Mouse (Mus musculus): ENCODE data around the gene Polr1d.

Polr1d gene

DNA sequence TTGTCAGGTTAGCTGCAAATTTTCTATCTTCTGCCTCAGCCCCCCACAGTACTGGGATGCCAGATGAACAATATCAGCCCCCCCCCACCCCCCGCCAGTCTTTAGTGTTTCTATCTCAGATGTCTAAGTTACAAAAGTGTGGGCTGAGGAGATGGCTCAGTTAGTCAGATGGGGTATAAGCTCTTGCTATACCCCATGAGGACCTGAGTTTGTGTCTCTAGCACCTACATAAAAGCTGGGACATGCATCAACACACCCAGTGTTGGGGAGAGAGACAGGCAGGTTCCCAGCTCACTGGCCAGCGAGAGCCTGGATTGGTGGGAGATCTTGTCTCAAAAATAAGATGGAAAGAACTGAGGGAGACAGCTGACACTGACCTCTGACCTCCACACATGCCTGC, 52.6 kb downstream of the Polr1d start:
- in situ Hi-C loops (cut with MboI, MseI) = loop anchor here in 1 of 2 experiments (5.0 to 10.0 kb wide), 2 partner anchors 98 to 445 kb away; no protein-coding TSS in a partner anchor

- in situ Hi-C loops (cut with MboI, MseI) = loop anchor here in 1 of 2 experiments (10.0 kb wide), 1 partner anchor 1107 kb away; no protein-coding TSS in a partner anchor
These were observed 55.1 kb downstream of the Polr1d start for GRCm38 (mm10) chr5:147131912-147132311.

DNA sequence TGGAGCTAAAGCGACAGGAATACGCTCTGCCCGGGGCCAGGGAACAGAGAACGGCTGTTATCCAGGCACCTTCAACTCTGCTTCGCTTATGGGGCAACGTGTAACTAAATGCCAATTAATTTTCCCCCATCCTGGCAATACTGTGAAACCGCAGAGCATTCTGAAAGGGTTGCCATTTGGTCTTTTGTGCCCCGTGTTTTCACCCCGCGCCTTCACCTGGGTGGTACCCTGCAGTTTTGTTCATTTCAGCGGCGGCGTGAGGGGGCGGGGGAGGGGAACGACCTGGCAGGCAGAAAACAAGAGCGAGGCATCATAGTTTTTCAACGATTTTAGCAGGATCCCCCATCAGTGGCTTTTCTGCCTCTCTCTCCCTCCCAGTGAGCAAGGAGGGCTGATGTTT, 56.8 kb downstream of the Polr1d start:
- in situ Hi-C loops (cut with MboI, MseI) = loop anchor here in 1 of 2 experiments (10.0 kb wide), 1 partner anchor 1109 kb away; no protein-coding TSS in a partner anchor

DNA sequence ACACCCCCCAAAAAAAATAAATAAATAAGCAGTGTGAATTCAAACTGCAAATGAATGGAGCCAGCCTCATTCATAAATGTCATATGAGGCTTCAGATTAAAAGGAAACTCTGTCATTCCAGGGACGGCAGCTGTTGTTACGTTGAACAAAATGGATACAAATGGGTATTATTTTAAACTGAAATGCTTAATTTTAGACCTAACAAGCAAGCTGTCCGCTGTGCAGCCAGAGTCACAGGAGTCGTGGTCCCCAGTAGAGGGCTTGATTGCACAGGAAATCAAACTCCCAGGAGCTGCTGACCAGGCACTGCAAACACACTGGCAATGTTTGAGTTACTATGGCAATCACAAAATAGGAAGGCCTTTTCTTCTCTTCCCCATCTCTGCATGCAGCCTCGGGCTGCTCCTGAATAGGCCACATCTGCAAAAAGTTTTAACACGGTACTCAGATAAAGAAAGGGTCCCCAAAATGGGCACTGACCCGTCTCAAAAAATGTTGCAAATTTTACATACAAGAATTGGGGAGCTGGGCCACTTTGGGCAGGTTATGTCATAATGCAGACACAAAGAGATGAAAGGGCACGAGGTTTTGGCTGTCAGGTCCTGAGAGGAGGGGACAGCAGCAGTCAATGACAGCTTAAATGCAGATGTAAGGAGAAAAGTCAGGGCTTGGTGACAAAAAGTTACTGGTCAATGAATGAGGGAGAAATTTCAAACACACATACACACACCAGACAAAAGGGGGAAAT, 57.7 kb downstream of the Polr1d start:
- in situ Hi-C loops (cut with MboI, MseI) = loop anchor here in 1 of 2 experiments (10.0 kb wide), 1 partner anchor 1110 kb away; no protein-coding TSS in a partner anchor

DNA sequence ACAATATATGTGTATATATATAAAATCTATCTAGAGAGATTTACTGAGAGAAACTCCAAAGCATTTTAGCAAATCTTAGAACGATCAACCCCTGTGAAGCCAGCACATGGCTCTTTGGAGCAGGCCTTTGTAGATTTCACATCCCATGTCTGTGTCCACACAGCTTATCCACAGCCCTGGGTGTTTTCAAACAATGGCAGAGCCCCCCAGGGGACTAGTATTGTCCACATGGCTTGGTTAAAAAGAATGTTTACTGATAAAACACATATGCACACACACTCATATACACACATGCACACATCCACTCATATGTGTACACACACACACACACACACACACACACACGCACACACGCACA, 58.2 kb downstream of the Polr1d start:
- in situ Hi-C loops (cut with MboI, MseI) = loop anchor here in 1 of 2 experiments (10.0 kb wide), 1 partner anchor 1110 kb away; no protein-coding TSS in a partner anchor

DNA sequence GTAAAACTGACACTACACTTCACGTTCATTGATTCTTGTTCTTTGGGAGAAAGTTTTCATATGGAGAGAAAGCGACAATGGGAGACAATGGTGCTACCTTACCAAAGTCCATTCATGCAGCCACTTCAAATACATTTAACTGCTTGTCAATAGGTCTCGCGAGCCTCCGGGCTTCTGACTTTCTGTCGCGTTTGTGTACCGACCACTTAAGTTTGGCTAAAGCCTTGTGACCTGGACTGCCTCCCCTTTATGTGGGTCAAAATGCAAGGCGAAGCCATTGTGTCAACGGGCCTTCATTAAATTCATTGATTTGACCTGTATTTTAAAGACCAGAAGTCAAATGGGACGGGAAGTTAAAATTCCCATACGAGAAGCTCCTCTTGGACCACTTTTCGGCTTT, 59.1 kb downstream of the Polr1d start:
- in situ Hi-C loops (cut with MboI, MseI) = loop anchor here in 1 of 2 experiments (10.0 kb wide), 1 partner anchor 1111 kb away; no protein-coding TSS in a partner anchor

DNA sequence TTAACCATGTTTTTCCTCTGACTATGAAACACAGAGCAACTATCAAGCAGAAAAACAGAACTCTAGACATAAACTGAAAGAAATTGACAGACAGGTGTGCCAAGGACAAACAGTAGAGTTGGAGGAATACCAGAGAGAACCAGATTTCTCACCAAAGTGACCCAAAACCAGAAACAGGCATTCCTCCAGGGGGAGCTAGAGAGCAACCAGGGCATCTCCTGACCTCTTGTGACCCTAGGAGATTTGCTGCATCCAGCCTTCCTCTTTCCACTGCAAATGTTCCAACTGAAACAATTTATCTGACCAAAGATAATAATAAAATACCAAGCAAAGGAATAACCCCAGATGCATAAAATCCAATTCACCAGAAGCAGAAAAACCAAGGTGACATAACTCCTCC, 70.5 kb downstream of the Polr1d start:
- in situ Hi-C loops (cut with MboI, MseI) = loop anchor here in 1 of 2 experiments (5.0 kb wide), 1 partner anchor 65 kb away; no protein-coding TSS in a partner anchor

DNA sequence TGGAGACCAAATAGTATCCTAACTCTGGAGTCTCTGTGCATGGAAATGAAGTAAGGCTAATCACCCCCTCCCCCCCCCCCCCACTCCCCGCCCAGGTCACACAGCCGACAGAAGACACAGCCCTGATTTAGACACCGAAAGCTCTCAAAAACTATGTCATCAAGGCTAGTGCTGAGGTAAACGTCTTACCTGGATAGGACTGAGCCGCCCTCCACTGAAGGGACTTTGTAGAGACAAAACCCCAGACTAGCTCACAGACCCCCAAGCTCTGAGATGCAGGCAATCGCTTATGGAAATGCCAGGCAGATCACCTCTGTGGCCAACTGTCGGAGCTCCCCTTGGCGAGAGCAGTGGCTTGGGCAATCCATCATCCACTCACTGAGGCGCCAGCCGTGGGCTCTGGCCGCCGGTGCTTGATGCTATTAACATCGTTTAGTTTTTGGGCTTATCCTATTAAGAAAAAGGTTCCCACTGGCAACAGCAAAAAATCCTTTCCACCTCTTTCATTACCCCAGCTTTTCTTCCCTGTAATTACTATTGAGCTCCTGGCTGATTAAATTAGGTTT, 78.0 kb downstream of the Polr1d start:
- in situ Hi-C loops (cut with MboI, MseI) = no loop called here

GRCm38 (mm10) chr5:147155449-147156133, 78.7 kb downstream of the Polr1d start:
- in situ Hi-C loops (cut with MboI, MseI) = no loop called here

DNA sequence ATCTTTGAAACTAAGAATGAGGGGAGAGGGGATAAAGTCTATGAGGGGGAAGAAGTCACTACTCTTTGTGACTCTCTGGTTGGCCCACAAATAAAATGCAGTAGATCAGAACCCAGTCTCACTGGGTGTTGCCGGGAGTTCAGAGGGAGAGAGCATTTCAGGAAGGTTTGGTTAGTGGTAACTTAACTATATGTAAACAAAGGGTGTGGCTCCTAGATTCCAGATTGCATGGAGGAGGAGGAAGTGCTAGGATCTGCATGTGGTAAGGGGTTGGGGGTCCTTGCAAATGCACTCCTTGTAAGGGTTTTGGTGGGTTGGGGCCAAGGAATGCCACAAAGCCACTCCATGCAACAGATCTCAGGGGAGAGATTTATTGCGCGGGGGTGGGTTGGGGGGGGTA, 79.5 kb downstream of the Polr1d start:
- in situ Hi-C loops (cut with MboI, MseI) = no loop called here

GRCm38 (mm10) chr5:147157441-147157840, 80.6 kb downstream of the Polr1d start:
- in situ Hi-C loops (cut with MboI, MseI) = no loop called here

GRCm38 (mm10) chr5:147159320-147159719, 82.5 kb downstream of the Polr1d start:
- in situ Hi-C loops (cut with MboI, MseI) = no loop called here

- in situ Hi-C loops (cut with MboI, MseI) = no loop called here
These were observed 82.9 kb downstream of the Polr1d start for GRCm38 (mm10) chr5:147159792-147160191.
